Comparison of ENCODE assay signal across 24 mouse cellular contexts in the genomic region with DNA sequence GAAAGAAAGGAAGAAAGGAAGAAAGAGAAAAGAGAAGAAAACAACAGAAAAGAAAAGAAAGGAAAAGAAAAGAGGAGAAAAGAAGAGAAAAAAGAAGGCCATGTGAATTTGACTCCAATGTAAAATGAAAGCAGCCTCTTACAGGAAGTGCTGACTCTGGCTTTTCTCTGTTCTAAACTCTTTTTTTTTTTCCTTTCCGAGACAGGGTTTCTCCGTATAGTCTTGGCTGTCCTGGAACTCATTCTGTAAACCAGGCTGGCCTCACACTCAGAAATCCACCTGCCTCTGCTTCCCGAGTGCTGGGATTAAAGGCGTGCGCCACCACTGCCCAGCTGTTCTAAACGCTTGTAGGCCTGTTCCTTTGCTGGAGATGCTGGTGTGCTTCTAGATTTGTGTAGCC. TPM values are rescaled to one million over a fixed set of nuclear protein-coding genes. Genes with fewer than 3 reads are reported as not detected.
DNase-seq lines count a peak whose midpoint lies in the region; ATAC-seq and TF ChIP-seq lines count a peak whose summit lies in the region.
"Had no signal": no experiment of that assay in that cellular context is flagged by ENCODE, and none has a peak within 500 bp of the region (broad histone marks: within the 10 kb centered on the region; RNA-seq: fewer than 3 reads in every experiment).

No protein-coding gene starts in this region.

- H3K79me2 ChIP-seq in heart, adult 2 months (replicated peaks; ENCODE audit: control insufficient read depth, insufficient read depth, low read length), result no peaks in the 10 kb centered on the region
- peaks cover 2% of the 10 kb centered on the region; the same call in 1 of the 2 replicates for H3K79me2 ChIP-seq in macrophage (ENCODE audit: inconsistent target)

- H3K4me3 ChIP-seq in heart, postnatal 0 days (ENCODE audit: low read depth, low read length), result no peak overlapping the region
- H3K4me3 ChIP-seq in heart, adult 2 months, result no peak overlapping the region
- H3K4me3 ChIP-seq in liver, embryonic 11.5 days (ENCODE audit: low read depth, low read length), result no peak overlapping the region
- no peak overlapping the region for H3K4me3 ChIP-seq in macrophage (ENCODE audit: inconsistent target)
- H3K4me3 ChIP-seq in cerebellum, adult 2 months (replicated peaks; ENCODE audit: insufficient read depth, low read depth, low read length), result no peak overlapping the region
- H3K4me3 ChIP-seq: intestine, embryonic 15.5 days; neural tube, embryonic 13.5 days; stomach, embryonic 15.5 days had no signal

- peak; percentile 20 for DNase-seq in heart, postnatal 0 days (ENCODE audit: low spot score)
- DNase-seq in heart, adult 2 months, result no peak
- DNase-seq in liver, embryonic 11.5 days (ENCODE audit: low spot score), result no peak
- no peak for DNase-seq in embryo, embryonic 10 days (ENCODE audit: low spot score)
- no peak for DNase-seq in cerebellum, adult 2 months
- DNase-seq: adrenal gland, postnatal 10 days; cerebellum, adult 9-11 months; forebrain, postnatal 0 days; heart, postnatal 36 days; kidney, adult 9 months; kidney, postnatal 14 days; left cerebral cortex, postnatal 4 days; thymus, postnatal 4 days had no signal

- ATAC-seq in heart, postnatal 0 days (ENCODE audit: insufficient read depth, low read depth), result no peak
- peak; percentile 40 for ATAC-seq in CD4-positive, CD25-positive, alpha-beta regulatory T cell, adult 4 months
- ATAC-seq in liver, embryonic 11.5 days (replicated peaks; ENCODE audit: low FRiP score), result no peak
- no peak for ATAC-seq in frontal cortex, adult (ENCODE audit: low TSS enrichment)
- ATAC-seq: forebrain, postnatal 0 days; intestine, embryonic 15.5 days; lung, postnatal 0 days had no signal

- intact Hi-C loops in heart, adult 2 months (cut with DNase I), result no loop called here

- no peak for TF ChIP-seq CTCF in heart, postnatal 0 days (IDR thresholded peaks at IDR 0.05; ENCODE audit: low read depth)
- no peak for TF ChIP-seq CTCF in heart, adult 2 months (IDR thresholded peaks at IDR 0.05)
- TF ChIP-seq CTCF in cerebellum, adult 2 months (IDR thresholded peaks at IDR 0.05; ENCODE audit: borderline replicate concordance, insufficient read depth, low read depth, low read length), result no peak

- no peak overlapping the region for H3K27ac ChIP-seq in heart, postnatal 0 days (ENCODE audit: low read depth)
- no peak overlapping the region; the same call in 1 of the 2 replicates for H3K27ac ChIP-seq in heart, adult 2 months
- H3K27ac ChIP-seq in liver, embryonic 11.5 days (ENCODE audit: low read depth, low read length), result peak overlapping the region; percentile 94
- 0 out of 2 replicates have a peak overlapping the region, but pooled peaks have one; percentile 5 for H3K27ac ChIP-seq in macrophage
- H3K27ac ChIP-seq in cerebellum, adult 2 months (ENCODE audit: insufficient read depth, low read length), result no peak overlapping the region
- H3K27ac ChIP-seq: hindbrain, embryonic 14.5 days; intestine, embryonic 15.5 days; neural tube, embryonic 13.5 days; stomach, embryonic 15.5 days had no signal

- no peak overlapping the region for H3K4me2 ChIP-seq in heart, postnatal 0 days (ENCODE audit: low read depth, low read length)
- H3K4me2 ChIP-seq in liver, embryonic 11.5 days, result no peak overlapping the region
- H3K4me2 ChIP-seq: heart, embryonic 11.5 days; hindbrain, embryonic 14.5 days; intestine, embryonic 15.5 days; midbrain, embryonic 11.5 days; neural tube, embryonic 13.5 days; stomach, embryonic 15.5 days had no signal

- no peak for TF ChIP-seq POLR2A in heart, adult 2 months (IDR thresholded peaks at IDR 0.05; ENCODE audit: insufficient read depth, low read depth, low read length)
- TF ChIP-seq POLR2A in cerebellum, adult 2 months (IDR thresholded peaks at IDR 0.05; ENCODE audit: borderline replicate concordance, insufficient read depth, low read length), result no peak

- H3K9me3 ChIP-seq in heart, postnatal 0 days (replicated peaks; ENCODE audit: control insufficient read depth, low read length), result no peaks in the 10 kb centered on the region
- H3K9me3 ChIP-seq in liver, embryonic 11.5 days (ENCODE audit: control insufficient read depth, low read length), result no peaks in the 10 kb centered on the region
- H3K9me3 ChIP-seq: intestine, embryonic 15.5 days; neural tube, embryonic 13.5 days; stomach, embryonic 15.5 days had no signal

- H3K36me3 ChIP-seq in heart, postnatal 0 days (replicated peaks; ENCODE audit: control insufficient read depth, insufficient read depth, low read length), result peaks cover 30% of the 10 kb centered on the region
- H3K36me3 ChIP-seq in heart, adult 2 months (ENCODE audit: control insufficient read depth, insufficient read depth, low read length), result no peaks in the 10 kb centered on the region
- H3K36me3 ChIP-seq in liver, embryonic 11.5 days (ENCODE audit: control insufficient read depth, insufficient read depth, low read length), result peaks cover 7% of the 10 kb centered on the region; the same call in 1 of the 2 replicates
- peaks cover 28% of the 10 kb centered on the region for H3K36me3 ChIP-seq in macrophage (ENCODE audit: inconsistent target)
- H3K36me3 ChIP-seq: neural tube, embryonic 13.5 days had no signal

- TF ChIP-seq EP300 in heart, postnatal 0 days (IDR thresholded peaks at IDR 0.05; ENCODE audit: low read depth), result no peak
- no peak for TF ChIP-seq EP300 in heart, adult 2 months (IDR thresholded peaks at IDR 0.05; ENCODE audit: insufficient read depth, low read depth, low read length)

- 73% methylated on average over 6 of the region's 6 CpGs for WGBS in heart, postnatal 0 days
- 77% methylated on average over 6 of the region's 6 CpGs for WGBS in heart, adult 2 months
- WGBS in liver, embryonic 11.5 days, result 81% methylated on average over 6 of the region's 6 CpGs
- whole genome bisulfite sequencing in macrophage (ENCODE audit: missing documents), result 77% methylated on average over 4 of the region's 6 CpGs
- WGBS in cerebellum, adult 2 months, result 84% methylated on average over 6 of the region's 6 CpGs

- 0 out of 2 replicates have a peak, but pooled peaks cover 9% of the 10 kb centered on the region for H3K4me1 ChIP-seq in heart, postnatal 0 days (ENCODE audit: control insufficient read depth, insufficient read depth)
- H3K4me1 ChIP-seq in heart, adult 2 months (ENCODE audit: control insufficient read depth, insufficient read depth, low read length), result peaks cover 6% of the 10 kb centered on the region
- H3K4me1 ChIP-seq in liver, embryonic 11.5 days (replicated peaks; ENCODE audit: control insufficient read depth, insufficient read depth, low read length), result peaks cover 46% of the 10 kb centered on the region
- H3K4me1 ChIP-seq in cerebellum, adult 2 months (ENCODE audit: control insufficient read depth, insufficient read depth, low read length), result no peaks in the 10 kb centered on the region

- H3K27me3 ChIP-seq in heart, postnatal 0 days (ENCODE audit: control insufficient read depth, insufficient read depth, low read length), result no peaks in the 10 kb centered on the region
- H3K27me3 ChIP-seq in heart, adult 2 months (ENCODE audit: control insufficient read depth, insufficient read depth, low read length), result no peaks in the 10 kb centered on the region
- no peaks in the 10 kb centered on the region for H3K27me3 ChIP-seq in liver, embryonic 11.5 days (replicated peaks; ENCODE audit: control insufficient read depth, insufficient read depth, low read length)
- no peaks in the 10 kb centered on the region; the same call in 1 of the 2 replicates for H3K27me3 ChIP-seq in cerebellum, adult 2 months (ENCODE audit: control insufficient read depth, insufficient read depth, low read length)
- H3K27me3 ChIP-seq: stomach, embryonic 15.5 days had no signal

- H3K9ac ChIP-seq in heart, postnatal 0 days (replicated peaks; ENCODE audit: low read depth, low read length), result no peak overlapping the region
- no peak overlapping the region for H3K9ac ChIP-seq in heart, adult 2 months (ENCODE audit: low read depth, low read length)
- no peak overlapping the region for H3K9ac ChIP-seq in liver, embryonic 11.5 days (ENCODE audit: low read depth, low read length)
- H3K9ac ChIP-seq: forebrain, postnatal 0 days; hindbrain, embryonic 14.5 days; intestine, embryonic 15.5 days; neural tube, embryonic 13.5 days; stomach, embryonic 15.5 days had no signal

RNA-seq across cellular contexts. Expression of gene Vamp5, which starts 2.2 kb away (rescaled TPM):
- 19.5 and 39.8 TPM in 2 replicates for total RNA-seq in heart, postnatal 0 days (2014; rRNA removed; ENCODE audit: low replicate concordance)
- 49.0 and 52.9 TPM in 2 replicates for polyA plus RNA-seq in heart, postnatal 0 days (2015; fragmentation: Nextera tagmentation; extraction: Ambion mirVana)
- total RNA-seq in heart, adult 2 months (2021), result 10 to 100 TPM; 49.3 to 58.3 TPM
- polyA plus RNA-seq in heart, adult 2 months (2012; rRNA removed), result 99.6 and 116 TPM in 2 replicates
- 10 to 100 TPM; 66.7 to 70.3 TPM for polyA plus RNA-seq in CD4-positive, CD25-positive, alpha-beta regulatory T cell, adult 4 months (2017; shearing (Covaris generic))
- 164 and 181 TPM in 2 replicates for polyA plus RNA-seq in liver, embryonic 11.5 days (2014; fragmentation: Nextera tagmentation; extraction: Ambion mirVana)
- total RNA-seq in macrophage (2018; cell fraction: chromatin; rRNA removed), result 10 to 100 TPM in 3 of 26 experiments, 1 to 10 TPM in 18, under 1 TPM in 5; 0.29 to 16.4 (median 4.4) TPM
- total RNA-seq in macrophage (2018; cell fraction: cytosol; rRNA removed), result 10 to 100 TPM in 16 of 26 experiments, 1 to 10 TPM in 10; 6.1 to 16.4 (median 11.1) TPM
- total RNA-seq in macrophage (2018; cell fraction: nucleus; rRNA removed), result 10 to 100 TPM in 2 of 26 experiments, 1 to 10 TPM in 23, under 1 TPM in 1; 0.91 to 10.4 (median 5.2) TPM
- 4.9 to 8.1 TPM (median 6.9 TPM) in 3 replicates for polyA plus RNA-seq in macrophage (2018)
- 10.6 and 11.9 TPM in 2 replicates for polyA plus RNA-seq in cerebellum, adult 2 months (2012; rRNA removed)

RNA-seq across cellular contexts. Expression of gene Vamp8, which starts 8.0 kb away (rescaled TPM):
- total RNA-seq in heart, postnatal 0 days (2014; rRNA removed; ENCODE audit: low replicate concordance), result 69.8 and 109 TPM in 2 replicates
- polyA plus RNA-seq in heart, postnatal 0 days (2015; fragmentation: Nextera tagmentation; extraction: Ambion mirVana), result 174 and 175 TPM in 2 replicates
- 10 to 100 TPM; 69.3 to 78.8 TPM for total RNA-seq in heart, adult 2 months (2021)
- polyA plus RNA-seq in heart, adult 2 months (2012; rRNA removed), result 85.6 and 112 TPM in 2 replicates
- polyA plus RNA-seq in CD4-positive, CD25-positive, alpha-beta regulatory T cell, adult 4 months (2017; shearing (Covaris generic)), result 100 to 1,000 TPM; 326 to 346 TPM
- polyA plus RNA-seq in liver, embryonic 11.5 days (2014; fragmentation: Nextera tagmentation; extraction: Ambion mirVana), result 265 and 274 TPM in 2 replicates
- 100 to 1,000 TPM in 10 of 26 experiments, 10 to 100 TPM in 16; 16.9 to 163 (median 75.1) TPM for total RNA-seq in macrophage (2018; cell fraction: chromatin; rRNA removed)
- 100 to 1,000 TPM; 200 to 428 (median 318) TPM for total RNA-seq in macrophage (2018; cell fraction: cytosol; rRNA removed)
- 100 to 1,000 TPM in 14 of 26 experiments, 10 to 100 TPM in 12; 43.4 to 251 (median 145) TPM for total RNA-seq in macrophage (2018; cell fraction: nucleus; rRNA removed)
- polyA plus RNA-seq in macrophage (2018), result 344 to 401 TPM (median 347 TPM) in 3 replicates
- polyA plus RNA-seq in cerebellum, adult 2 months (2012; rRNA removed), result 57.0 and 62.2 TPM in 2 replicates

RNA-seq across cellular contexts. Expression of gene Rnf181, which starts 15.7 kb away (rescaled TPM):
- total RNA-seq in heart, postnatal 0 days (2014; rRNA removed; ENCODE audit: low replicate concordance), result 53.5 and 65.0 TPM in 2 replicates
- 74.9 and 81.3 TPM in 2 replicates for polyA plus RNA-seq in heart, postnatal 0 days (2015; fragmentation: Nextera tagmentation; extraction: Ambion mirVana)
- 10 to 100 TPM; 36.0 to 40.7 TPM for total RNA-seq in heart, adult 2 months (2021)
- 44.0 and 56.6 TPM in 2 replicates for polyA plus RNA-seq in heart, adult 2 months (2012; rRNA removed)
- polyA plus RNA-seq in CD4-positive, CD25-positive, alpha-beta regulatory T cell, adult 4 months (2017; shearing (Covaris generic)), result 100 to 1,000 TPM; 141 to 148 TPM
- polyA plus RNA-seq in liver, embryonic 11.5 days (2014; fragmentation: Nextera tagmentation; extraction: Ambion mirVana), result 106 and 112 TPM in 2 replicates
- 10 to 100 TPM; 35.6 to 81.0 (median 59.1) TPM for total RNA-seq in macrophage (2018; cell fraction: chromatin; rRNA removed)
- total RNA-seq in macrophage (2018; cell fraction: cytosol; rRNA removed), result 100 to 1,000 TPM in 12 of 26 experiments, 10 to 100 TPM in 14; 72.2 to 112 (median 99.2) TPM
- 100 to 1,000 TPM in 1 of 26 experiments, 10 to 100 TPM in 25; 46.7 to 111 (median 71.2) TPM for total RNA-seq in macrophage (2018; cell fraction: nucleus; rRNA removed)
- 78.5 to 103 TPM (median 89.0 TPM) in 3 replicates for polyA plus RNA-seq in macrophage (2018)
- polyA plus RNA-seq in cerebellum, adult 2 months (2012; rRNA removed), result 92.1 and 95.8 TPM in 2 replicates

RNA-seq across cellular contexts. Expression of gene Tmem150a, which starts 27.2 kb away (rescaled TPM):
- total RNA-seq in heart, postnatal 0 days (2014; rRNA removed; ENCODE audit: low replicate concordance), result 18.2 and 23.2 TPM in 2 replicates
- 8.0 and 9.7 TPM in 2 replicates for polyA plus RNA-seq in heart, postnatal 0 days (2015; fragmentation: Nextera tagmentation; extraction: Ambion mirVana)
- total RNA-seq in heart, adult 2 months (2021), result 10 to 100 TPM; 22.7 to 22.8 TPM
- polyA plus RNA-seq in heart, adult 2 months (2012; rRNA removed), result 79.2 and 86.9 TPM in 2 replicates
- 1 to 10 TPM in 1 of 2 experiments, under 1 TPM in 1; 0.57 to 1.6 TPM for polyA plus RNA-seq in CD4-positive, CD25-positive, alpha-beta regulatory T cell, adult 4 months (2017; shearing (Covaris generic))
- polyA plus RNA-seq in liver, embryonic 11.5 days (2014; fragmentation: Nextera tagmentation; extraction: Ambion mirVana), result 39.5 and 40.3 TPM in 2 replicates
- total RNA-seq in macrophage (2018; cell fraction: chromatin; rRNA removed), result 10 to 100 TPM in 17 of 26 experiments, 1 to 10 TPM in 9; 5.7 to 27.5 (median 12.9) TPM
- 10 to 100 TPM in 7 of 26 experiments, 1 to 10 TPM in 19; 2.2 to 11.9 (median 6.2) TPM for total RNA-seq in macrophage (2018; cell fraction: cytosol; rRNA removed)
- total RNA-seq in macrophage (2018; cell fraction: nucleus; rRNA removed), result 10 to 100 TPM in 15 of 26 experiments, 1 to 10 TPM in 11; 3.5 to 31.2 (median 12.0) TPM
- 6.8 to 10.9 TPM (median 8.2 TPM) in 3 replicates for polyA plus RNA-seq in macrophage (2018)
- polyA plus RNA-seq in cerebellum, adult 2 months (2012; rRNA removed), result 19.5 and 19.8 TPM in 2 replicates
- total RNA-seq: monocyte, adult 5-6 weeks had no signal

RNA-seq across cellular contexts. Expression of gene Ggcx, which starts 31.6 kb away (rescaled TPM):
- 16.8 and 21.9 TPM in 2 replicates for total RNA-seq in heart, postnatal 0 days (2014; rRNA removed; ENCODE audit: low replicate concordance)
- 13.2 and 16.8 TPM in 2 replicates for polyA plus RNA-seq in heart, postnatal 0 days (2015; fragmentation: Nextera tagmentation; extraction: Ambion mirVana)
- 10 to 100 TPM; 30.4 to 32.5 TPM for total RNA-seq in heart, adult 2 months (2021)
- polyA plus RNA-seq in heart, adult 2 months (2012; rRNA removed), result 19.3 and 26.1 TPM in 2 replicates
- polyA plus RNA-seq in CD4-positive, CD25-positive, alpha-beta regulatory T cell, adult 4 months (2017; shearing (Covaris generic)), result 10 to 100 TPM in 1 of 2 experiments, 1 to 10 TPM in 1; 5.6 to 11.6 TPM
- polyA plus RNA-seq in liver, embryonic 11.5 days (2014; fragmentation: Nextera tagmentation; extraction: Ambion mirVana), result 24.1 and 26.9 TPM in 2 replicates
- total RNA-seq in macrophage (2018; cell fraction: chromatin; rRNA removed), result 10 to 100 TPM in 21 of 26 experiments, 1 to 10 TPM in 5; 5.1 to 62.6 (median 26.9) TPM
- 10 to 100 TPM in 4 of 26 experiments, 1 to 10 TPM in 22; 4.2 to 12.9 (median 7.6) TPM for total RNA-seq in macrophage (2018; cell fraction: cytosol; rRNA removed)
- 10 to 100 TPM in 21 of 26 experiments, 1 to 10 TPM in 5; 7.0 to 39.7 (median 20.7) TPM for total RNA-seq in macrophage (2018; cell fraction: nucleus; rRNA removed)
- polyA plus RNA-seq in macrophage (2018), result 7.0 to 9.8 TPM (median 7.8 TPM) in 3 replicates
- 22.9 and 23.5 TPM in 2 replicates for polyA plus RNA-seq in cerebellum, adult 2 months (2012; rRNA removed)

Comparison
In these comparisons a context has a peak if more than half of its experiments do, and no peak if none do; other contexts are left out.
1. H3K27ac ChIP-seq: peak in liver, embryonic 11.5 days (single experiment) and macrophage (single experiment); none in heart, postnatal 0 days (single experiment), heart, adult 2 months (single experiment) and cerebellum, adult 2 months (single experiment).